Mouse (Mus musculus) heart, embryonic 14.5 days (tissue): Measurements from ENCODE around the gene Gas7. TPM values are rescaled to one million over a fixed set of nuclear protein-coding genes. Genes with fewer than 3 reads are reported as not detected.

ENCODE experiments used
- ATAC-seq: fragments of 200-750 bp; cut with Nextera tagmentation; 2 replicates; pipeline ENCODE4 v1.8.0; 2017; ENCODE audit warnings: low read depth, moderate TSS enrichment; ENCODE audit not compliant: insufficient number of reproducible peaks, insufficient read depth, low FRiP score
- H3K27ac ChIP-seq, 2 experiments: fragments of 200-500 bp in 1 of 2; fragments of 300-500 bp in 1 of 2; sonication (generic) in 1 of 2; replicated peaks in 1 of 2; 2 replicates each; pipeline ENCODE4 v1.5.1; 2012 to 2014; ENCODE audit warnings: low read depth in 2 of 2, low read length in 2 of 2, control low read depth in 1 of 2, mild to moderate bottlenecking in 1 of 2, mixed read lengths in 1 of 2; ENCODE audit not compliant: control insufficient read depth in 1 of 2, insufficient read depth in 1 of 2
- H3K27me3 ChIP-seq: fragments of 300-500 bp; sonication (generic); 2 replicates; pipeline ENCODE4 v1.6.1; 2014; ENCODE audit warnings: mild to moderate bottlenecking, low read length, control low read depth; ENCODE audit not compliant: control insufficient read depth, insufficient read depth
- H3K36me3 ChIP-seq: fragments of 300-500 bp; sonication (generic); 2 replicates; pipeline ENCODE4 v1.6.1; 2014; ENCODE audit warnings: mild to moderate bottlenecking, control low read depth, low read length, mixed read lengths; ENCODE audit not compliant: control insufficient read depth, insufficient read depth
- H3K4me1 ChIP-seq, 2 experiments: fragments of 200-500 bp in 1 of 2; fragments of 300-500 bp in 1 of 2; sonication (generic) in 1 of 2; 2 replicates each; pipeline ENCODE4 v1.6.1; 2012 to 2014; ENCODE audit warnings: low read length in 2 of 2, control low read depth in 1 of 2, mixed read lengths in 1 of 2; ENCODE audit not compliant: control insufficient read depth in 2 of 2, insufficient read depth in 2 of 2
- H3K4me2 ChIP-seq: fragments of 300-500 bp; sonication (generic); 2 replicates; pipeline ENCODE4 v1.6.1; 2014; ENCODE audit warnings: mild to moderate bottlenecking, low read length
- H3K4me3 ChIP-seq, 2 experiments: fragments of 200-500 bp in 1 of 2; fragments of 300-500 bp in 1 of 2; sonication (generic) in 1 of 2; 2 replicates each; pipeline ENCODE4 v1.5.1; 2012 to 2014; ENCODE audit warnings: low read length in 2 of 2, mild to moderate bottlenecking in 2 of 2, control low read depth in 1 of 2, low read depth in 1 of 2, moderate library complexity in 1 of 2; ENCODE audit not compliant: control insufficient read depth in 1 of 2, insufficient read depth in 1 of 2
- H3K9ac ChIP-seq: fragments of 300-500 bp; sonication (generic); 2 replicates; pipeline ENCODE4 v1.6.1; 2014; ENCODE audit warnings: mild to moderate bottlenecking, low read length
- H3K9me3 ChIP-seq: fragments of 300-500 bp; sonication (generic); 2 replicates; pipeline ENCODE4 v1.6.1; 2016; ENCODE audit warnings: low read length, control low read depth; ENCODE audit not compliant: control insufficient read depth
- WGBS: fragments of 180-500 bp; shearing (Covaris S2); extraction: QIAGEN DNeasy Blood & Tissue Kit; methylation state at CpG from one replicate; pipeline ENCODE4 v1.1.7; 2014; 5-methylcytosine and 5-hydroxymethylcytosine counted together
- polyA plus RNA-seq: library from polyadenylated mRNA; unstranded; fragments of >200 nt; fragmentation: Nextera tagmentation; extraction: Ambion mirVana; gene quantifications from 2 replicates; pipeline ENCODE4 v1.2.1, GENCODE M21; 2014

Gene Gas7
- polyA plus RNA-seq, 1 experiment from 2014 or later: 7.5 TPM

- Histone ChIP-seq H3K9ac (no peak overlapping the region), H3K27me3 (no peaks in the 10 kb centered on the region), H3K36me3 (no peaks in the 10 kb centered on the region), H3K4me3 (no peak overlapping the region), H3K27ac (no peak overlapping the region), H3K4me2 (no peak overlapping the region), H3K9me3 (no peaks in the 10 kb centered on the region), H3K4me1 (no peaks in the 10 kb centered on the region)
- 81% methylated on average over 5 of the region's 5 CpGs for WGBS
- ATAC-seq: no peak
These were observed 21.5 kb upstream of the Gas7 start for GRCm38 (mm10) chr11:67433763-67434162.

GRCm38 (mm10) chr11:67438746-67439145, 16.5 kb upstream of the Gas7 start:
- Histone ChIP-seq H3K4me2 (no peak overlapping the region), H3K9me3 (no peaks in the 10 kb centered on the region), H3K36me3 (no peaks in the 10 kb centered on the region), H3K27ac (no peak overlapping the region), H3K4me1 (no peaks in the 10 kb centered on the region), H3K27me3 (no peaks in the 10 kb centered on the region), H3K4me3 (no peak overlapping the region), H3K9ac (no peak overlapping the region)
- no peak for ATAC-seq
- 92% methylated on average over 5 of the region's 5 CpGs for WGBS

GRCm38 (mm10) chr11:67445058-67445825, 10.0 kb upstream of the Gas7 start:
- Histone ChIP-seq H3K4me3 (no peak overlapping the region), H3K4me2 (0 out of 2 replicates have a peak overlapping the region, but pooled peaks have one; percentile 13), H3K4me1 (peaks cover 0 to 4% of the 10 kb centered on the region in 2 experiments; a peak in 1 of 4 replicates), H3K36me3 (no peaks in the 10 kb centered on the region), H3K9ac (no peak overlapping the region; the same call in 1 of the 2 replicates), H3K27ac (no peak overlapping the region), H3K9me3 (no peaks in the 10 kb centered on the region), H3K27me3 (no peaks in the 10 kb centered on the region)
- ATAC-seq: no peak
- WGBS: 58% methylated on average over 14 of the region's 14 CpGs

GRCm38 (mm10) chr11:67451525-67451924, 3.7 kb upstream of the Gas7 start:
- Histone ChIP-seq H3K4me3 (no peak overlapping the region), H3K4me1 (peaks cover 3 to 10% of the 10 kb centered on the region in 2 experiments; a peak in 3 of 4 replicates), H3K4me2 (no peak overlapping the region), H3K27ac (no peak overlapping the region), H3K9ac (no peak overlapping the region), H3K9me3 (no peaks in the 10 kb centered on the region), H3K36me3 (no peaks in the 10 kb centered on the region), H3K27me3 (no peaks in the 10 kb centered on the region)
- 78% methylated on average over 5 of the region's 5 CpGs for WGBS
- ATAC-seq: no peak

DNA sequence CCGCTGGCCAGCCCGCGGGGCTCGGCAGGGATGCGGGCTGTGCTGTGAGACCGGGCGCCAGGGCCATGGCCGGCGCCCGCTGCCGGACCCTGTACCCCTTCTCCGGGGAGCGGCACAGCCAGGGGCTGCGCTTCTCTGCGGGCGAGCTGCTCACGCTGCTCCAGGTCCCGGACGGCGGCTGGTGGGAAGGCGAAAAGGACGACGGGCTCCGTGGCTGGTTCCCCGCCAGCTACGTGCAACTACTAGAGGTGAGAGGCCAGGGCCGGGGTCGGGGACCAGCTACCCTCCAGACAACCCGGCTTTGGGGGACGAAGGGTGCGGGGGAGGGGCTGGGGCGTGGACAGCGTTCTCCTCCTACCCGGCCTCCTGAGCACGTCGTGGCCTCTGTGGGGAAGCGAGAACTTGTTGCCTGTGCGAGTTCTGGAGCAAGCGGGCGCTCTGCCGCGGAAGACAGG, 317 bp downstream of the Gas7 start:
- WGBS: 2% methylated on average over 34 of the region's 42 CpGs
- Histone ChIP-seq H3K9ac (peak overlapping the region; percentile 82), H3K4me1 (peaks cover 3 to 19% of the 10 kb centered on the region in 2 experiments), H3K4me3 (peak overlapping the region; percentile 74 to 81), H3K27me3 (no peaks in the 10 kb centered on the region), H3K27ac (peak overlapping the region in 1 of 2 experiments; percentile 45; a peak in 2 of 4 replicates), H3K9me3 (no peaks in the 10 kb centered on the region), H3K36me3 (no peaks in the 10 kb centered on the region), H3K4me2 (peak overlapping the region; percentile 99)
- ATAC-seq: 0 out of 2 replicates have a peak, but pooled peaks have one; percentile 29

- Histone ChIP-seq H3K9ac (peak overlapping the region; percentile 82), H3K4me1 (peaks cover 3 to 19% of the 10 kb centered on the region in 2 experiments), H3K4me3 (peak overlapping the region; percentile 74 to 81), H3K9me3 (no peaks in the 10 kb centered on the region), H3K36me3 (no peaks in the 10 kb centered on the region), H3K4me2 (peak overlapping the region; percentile 99), H3K27ac (no peak overlapping the region), H3K27me3 (no peaks in the 10 kb centered on the region)
- no peak for ATAC-seq
- 11% methylated on average over 7 of the region's 7 CpGs for WGBS
These were observed 792 bp downstream of the Gas7 start for GRCm38 (mm10) chr11:67456029-67456428.

DNA sequence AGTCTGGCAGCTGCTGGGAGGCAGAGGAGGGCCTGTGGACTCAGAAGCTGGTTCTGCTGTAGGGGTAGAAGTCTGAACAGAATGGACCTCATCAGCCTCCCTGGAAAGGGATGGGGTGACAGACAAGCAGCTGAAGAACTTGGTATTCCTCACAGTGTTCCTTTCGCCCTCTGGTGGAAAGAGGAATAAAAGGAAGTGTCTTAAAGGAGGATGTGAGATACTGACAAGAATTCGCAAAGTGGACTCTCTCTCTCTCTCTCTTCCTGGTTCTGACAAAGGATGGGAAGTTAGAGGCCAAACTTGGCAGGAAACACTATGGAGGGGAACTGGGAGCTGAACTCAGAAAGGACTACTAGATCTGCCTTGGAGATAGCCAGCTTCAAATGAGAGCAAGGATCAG, 2.9 kb downstream of the Gas7 start:
- H3K27ac ChIP-seq: no peak overlapping the region
- H3K9me3 ChIP-seq: no peaks in the 10 kb centered on the region
- no peak overlapping the region for H3K4me3 ChIP-seq
- H3K9ac ChIP-seq: no peak overlapping the region
- H3K4me1 ChIP-seq: peaks cover 7 to 19% of the 10 kb centered on the region in 2 experiments
- H3K27me3 ChIP-seq: no peaks in the 10 kb centered on the region
- no peak overlapping the region for H3K4me2 ChIP-seq
- no peak for ATAC-seq
- no peaks in the 10 kb centered on the region for H3K36me3 ChIP-seq
- 35% methylated on average over 2 of the region's 2 CpGs for WGBS
